Comparison of ENCODE assay signal across 29 mouse cellular contexts in genomic region chr9:112251339-112251738, GRCm38 (mm10). TPM values are rescaled to one million over a fixed set of nuclear protein-coding genes. Genes with fewer than 3 reads are reported as not detected.
"Had no signal": no experiment of that assay in that cellular context is flagged by ENCODE, and none has a peak within 500 bp of the region (broad histone marks: within the 10 kb centered on the region; RNA-seq: fewer than 3 reads in every experiment).

No protein-coding gene starts in this region.

- H3K4me3 ChIP-seq: embryonic facial prominence, embryonic 10.5 days; embryonic facial prominence, embryonic 12.5 days; embryonic facial prominence, embryonic 13.5 days; embryonic facial prominence, embryonic 15.5 days; erythroblast, embryonic 14.5 days; forebrain, embryonic 10.5 days; forebrain, embryonic 12.5 days; forebrain, embryonic 13.5 days; forebrain, embryonic 15.5 days; gastrocnemius, adult 2 months; heart, adult 2 months; heart, embryonic 10.5 days had no signal

- H3K9me3 ChIP-seq: embryonic facial prominence, embryonic 10.5 days; embryonic facial prominence, embryonic 12.5 days; embryonic facial prominence, embryonic 13.5 days; embryonic facial prominence, embryonic 15.5 days; forebrain, embryonic 10.5 days; forebrain, embryonic 12.5 days; forebrain, embryonic 13.5 days; forebrain, embryonic 15.5 days; heart, embryonic 10.5 days had no signal

- ATAC-seq: forebrain, embryonic 13.5 days; forebrain, embryonic 14.5 days; forebrain, embryonic 15.5 days; forebrain, embryonic 16.5 days; forebrain, postnatal 0 days had no signal

- H3K27ac ChIP-seq: embryonic facial prominence, embryonic 10.5 days; embryonic facial prominence, embryonic 12.5 days; embryonic facial prominence, embryonic 13.5 days; embryonic facial prominence, embryonic 15.5 days; forebrain, embryonic 10.5 days; forebrain, embryonic 12.5 days; forebrain, embryonic 13.5 days; forebrain, embryonic 15.5 days; gastrocnemius, adult 2 months; heart, adult 2 months; heart, embryonic 10.5 days had no signal

- H3K27me3 ChIP-seq: embryonic facial prominence, embryonic 12.5 days; embryonic facial prominence, embryonic 15.5 days; forebrain, embryonic 12.5 days; forebrain, embryonic 13.5 days; forebrain, embryonic 15.5 days had no signal

- H3K4me1 ChIP-seq: embryonic facial prominence, embryonic 10.5 days; embryonic facial prominence, embryonic 12.5 days; embryonic facial prominence, embryonic 13.5 days; embryonic facial prominence, embryonic 15.5 days; forebrain, embryonic 10.5 days; forebrain, embryonic 12.5 days; forebrain, embryonic 13.5 days; forebrain, embryonic 15.5 days; heart, embryonic 10.5 days had no signal

- H3K36me3 ChIP-seq: embryonic facial prominence, embryonic 10.5 days; embryonic facial prominence, embryonic 12.5 days; embryonic facial prominence, embryonic 13.5 days; embryonic facial prominence, embryonic 15.5 days; forebrain, embryonic 10.5 days; forebrain, embryonic 12.5 days; forebrain, embryonic 15.5 days; heart, embryonic 10.5 days had no signal

- DNase-seq: cerebellum, adult 9-10 months; cerebellum, adult 9-11 months; cerebellum, postnatal 10 days; cerebellum, postnatal 14 days; cerebellum, postnatal 25 days; cerebellum, postnatal 36 days; embryo, embryonic 11 days; forebrain, postnatal 0 days; gastrocnemius, adult 2 months; gastrocnemius, postnatal 10 days; gastrocnemius, postnatal 14 days; gastrocnemius, postnatal 25 days; gastrocnemius, postnatal 36 days; heart, adult 11 months; heart, adult 18-20 months; heart, adult 2 months had no signal

RNA-seq across cellular contexts. Expression of gene Arpp21, which starts 15.6 kb away (rescaled TPM):
- polyA plus RNA-seq: gonadal fat pad, adult 2 months had no signal
